Mouse (Mus musculus) bone marrow macrophage, adult 2 months (primary cell): Measurements from ENCODE around the gene Nlrp14.

Source experiments
- CTCF ChIP-seq: IDR thresholded peaks from 2 replicates; pipeline ENCODE4 v1.5.1; 2012; ENCODE audit warnings: low read depth, mild to moderate bottlenecking, low read length, moderate library complexity
- POLR2A ChIP-seq: IDR thresholded peaks from 2 replicates; pipeline ENCODE4 v1.6.1; 2012; ENCODE audit warnings: mild to moderate bottlenecking, low read depth, low read length, borderline replicate concordance

- TF ChIP-seq POLR2A (no peak), CTCF (no peak)
Measured at GRCm38 (mm10) chr7:107180406-107180805, 13.6 kb downstream of the Nlrp14 start.
